Mouse (Mus musculus): ENCODE measurements around the gene Prss35.

- TF ChIP-seq CTCF (IDR thresholded peaks at IDR 0.05; ENCODE audit: low read depth) (no peak), EP300 (IDR thresholded peaks at IDR 0.05; ENCODE audit: low read depth) (no peak)
These were observed 54.1 kb downstream of the Prss35 start for GRCm38 (mm10) chr9:86797553-86797952.

Data from liver, embryonic 14.5 days (tissue).